ENCODE assay signal across 33 mouse cellular contexts in genomic region chr8:48636979-48637378, GRCm38 (mm10).
"Had no signal": no experiment of that assay in that cellular context is flagged by ENCODE, and none has a peak within 500 bp of the region (broad histone marks: within the 10 kb centered on the region; RNA-seq: fewer than 3 reads in every experiment).

No protein-coding gene starts in this region.

- H3K9ac ChIP-seq: heart, embryonic 12.5 days; heart, embryonic 13.5 days; heart, embryonic 15.5 days; hindbrain, embryonic 12.5 days; hindbrain, embryonic 13.5 days; hindbrain, embryonic 14.5 days; hindbrain, embryonic 15.5 days; kidney, embryonic 15.5 days had no signal

- DNase-seq: heart, postnatal 10 days; heart, postnatal 14 days; heart, postnatal 36 days; heart, postnatal 4 days; kidney, adult 11 months; kidney, adult 18-20 months; kidney, adult 2 months; kidney, adult 8-10 months; kidney, adult 9 months; kidney, postnatal 10 days; kidney, postnatal 14 days; kidney, postnatal 25 days; kidney, postnatal 36 days; kidney, postnatal 4 days; layer of hippocampus, adult 9-11 months; layer of hippocampus, postnatal 36 days had no signal

- H3K27me3 ChIP-seq: heart, embryonic 12.5 days; heart, embryonic 13.5 days; heart, embryonic 15.5 days; hindbrain, embryonic 12.5 days; hindbrain, embryonic 13.5 days; hindbrain, embryonic 15.5 days; kidney, embryonic 15.5 days had no signal

- H3K36me3 ChIP-seq: heart, embryonic 10.5 days; heart, embryonic 12.5 days; heart, embryonic 13.5 days; heart, embryonic 15.5 days; hindbrain, embryonic 10.5 days; hindbrain, embryonic 12.5 days; hindbrain, embryonic 13.5 days; hindbrain, embryonic 15.5 days; kidney, embryonic 15.5 days had no signal

- H3K4me1 ChIP-seq: heart, embryonic 10.5 days; heart, embryonic 12.5 days; heart, embryonic 13.5 days; heart, embryonic 15.5 days; hindbrain, embryonic 10.5 days; hindbrain, embryonic 15.5 days; kidney, embryonic 15.5 days had no signal

- ATAC-seq: hindbrain, embryonic 16.5 days; hindbrain, postnatal 0 days; inflammation-experienced regulatory T-cells, adult 6 months had no signal

- H3K27ac ChIP-seq: heart, embryonic 10.5 days; heart, embryonic 13.5 days; heart, embryonic 15.5 days; hindbrain, embryonic 10.5 days; hindbrain, embryonic 12.5 days; hindbrain, embryonic 13.5 days; hindbrain, embryonic 14.5 days; hindbrain, embryonic 15.5 days; hindbrain, postnatal 0 days; kidney, embryonic 15.5 days; kidney, postnatal 0 days; layer of hippocampus, adult 2 months; left cerebral cortex, adult 2 months had no signal

- H3K9me3 ChIP-seq: heart, embryonic 10.5 days; heart, embryonic 12.5 days; heart, embryonic 13.5 days; heart, embryonic 15.5 days; hindbrain, embryonic 10.5 days; hindbrain, embryonic 12.5 days; hindbrain, embryonic 13.5 days; hindbrain, embryonic 15.5 days; kidney, embryonic 15.5 days had no signal

- H3K4me3 ChIP-seq: heart, embryonic 10.5 days; heart, embryonic 12.5 days; heart, embryonic 13.5 days; heart, embryonic 15.5 days; hindbrain, embryonic 10.5 days; hindbrain, embryonic 12.5 days; hindbrain, embryonic 13.5 days; hindbrain, embryonic 15.5 days; kidney, embryonic 15.5 days; layer of hippocampus, adult 2 months; left cerebral cortex, adult 2 months had no signal

- H3K4me2 ChIP-seq: heart, embryonic 11.5 days; heart, embryonic 12.5 days; heart, embryonic 13.5 days; heart, embryonic 15.5 days; hindbrain, embryonic 12.5 days; hindbrain, embryonic 13.5 days; hindbrain, embryonic 14.5 days; hindbrain, embryonic 15.5 days; kidney, embryonic 15.5 days had no signal
